Mouse (Mus musculus) MEL (cell line): ENCODE measurements around the gene Plcb3. TPM values are rescaled to one million over a fixed set of nuclear protein-coding genes. Genes with fewer than 3 reads are reported as not detected.

Experiments
- DNase-seq: peaks from one replicate; pipeline ENCODE4 v3.0.0; 2011; ENCODE audit warnings: low read depth, low spot score
- H3K27ac ChIP-seq: 2 replicates; pipeline ENCODE4 v1.5.1; 2012; ENCODE audit warnings: low read depth, mild to moderate bottlenecking, control low read depth, low read length, moderate library complexity; ENCODE audit not compliant: control insufficient read depth
- H3K27me3 ChIP-seq, 2 experiments: fragments of 150-350 bp in 1 of 2; sonication (generic) in 1 of 2; 2 replicates each; pipeline ENCODE4 v1.6.1; 2012; ENCODE audit warnings: low read length in 2 of 2, mild to moderate bottlenecking in 2 of 2, improper control_type of control experiment in 1 of 2, moderate library complexity in 1 of 2; ENCODE audit not compliant: insufficient read depth in 2 of 2, control insufficient read depth in 1 of 2
- H3K36me3 ChIP-seq, 2 experiments: 2 replicates each; pipeline ENCODE4 v1.6.1; 2012 to 2014; ENCODE audit warnings: low read length in 2 of 2, improper control_type of control experiment in 1 of 2, inconsistent platforms in 1 of 2, mild to moderate bottlenecking in 1 of 2; ENCODE audit not compliant: insufficient read depth in 2 of 2, control insufficient read depth in 1 of 2
- H3K4me1 ChIP-seq, 2 experiments: fragments of 150-350 bp in 1 of 2; sonication (generic) in 1 of 2; 2 replicates each; pipeline ENCODE4 v1.6.1; 2012; ENCODE audit warnings: low read length in 2 of 2, improper control_type of control experiment in 1 of 2, mild to moderate bottlenecking in 1 of 2; ENCODE audit not compliant: insufficient read depth in 2 of 2, control insufficient read depth in 1 of 2
- H3K4me3 ChIP-seq, 2 experiments: fragments of 150-350 bp in 1 of 2; sonication (generic) in 1 of 2; 2 replicates each; pipeline ENCODE4 v1.5.1; 2012; ENCODE audit warnings: low read depth in 2 of 2, low read length in 2 of 2, mild to moderate bottlenecking in 2 of 2, moderate library complexity in 2 of 2, control low read depth in 1 of 2, improper control_type of control experiment in 1 of 2; ENCODE audit not compliant: control insufficient read depth in 1 of 2, insufficient read depth in 1 of 2
- H3K79me2 ChIP-seq: 2 replicates; pipeline ENCODE4 v1.6.1; 2012; ENCODE audit warnings: mild to moderate bottlenecking, low read length, moderate library complexity; ENCODE audit not compliant: control insufficient read depth, poor library complexity, insufficient read depth
- H3K9ac ChIP-seq: 2 replicates; pipeline ENCODE4 v1.6.1; 2012; ENCODE audit warnings: low read depth, mild to moderate bottlenecking, control low read depth, low read length, moderate library complexity; ENCODE audit not compliant: control insufficient read depth, poor library complexity, severe bottlenecking
- H3K9me3 ChIP-seq: fragments of 150-350 bp; sonication (generic); replicated peaks from 2 replicates; pipeline ENCODE4 v1.6.1; 2012; ENCODE audit warnings: mild to moderate bottlenecking, low read length, improper control_type of control experiment, moderate library complexity; ENCODE audit not compliant: insufficient read depth
- CHD1 ChIP-seq: IDR thresholded peaks from 2 replicates; pipeline ENCODE4 v1.6.1; 2012; ENCODE audit warnings: low read depth, mild to moderate bottlenecking, inconsistent platforms, low read length, improper control_type of control experiment
- CTCF ChIP-seq, 3 experiments: IDR thresholded peaks in 2 of 3; conservative IDR thresholded peaks in 1 of 3; 2 replicates each; pipeline ENCODE4 v1.5.1; 2011 to 2012; ENCODE audit warnings: low read length in 3 of 3, low read depth in 2 of 3, mild to moderate bottlenecking in 2 of 3, improper control_type of control experiment in 1 of 3, inconsistent platforms in 1 of 3, mixed read lengths in 1 of 3, moderate library complexity in 1 of 3; ENCODE audit not compliant: control insufficient read depth in 1 of 3, insufficient read depth in 1 of 3, poor library complexity in 1 of 3, severe bottlenecking in 1 of 3
- ELF1 ChIP-seq: IDR thresholded peaks from 2 replicates; pipeline ENCODE4 v1.6.1; 2014; ENCODE audit warnings: low read depth, mild to moderate bottlenecking, inconsistent platforms, low read length, improper control_type of control experiment, moderate library complexity
- EP300 ChIP-seq, 2 experiments: IDR thresholded peaks; 2 replicates each; pipeline ENCODE4 v1.6.1; 2011; ENCODE audit warnings: improper control_type of control experiment in 2 of 2, low read length in 2 of 2, low read depth in 1 of 2, mild to moderate bottlenecking in 1 of 2
- HCFC1 ChIP-seq: IDR thresholded peaks from 2 replicates; pipeline ENCODE4 v1.6.1; 2012; ENCODE audit warnings: low read depth, mild to moderate bottlenecking, inconsistent platforms, low read length, improper control_type of control experiment, moderate library complexity
- JUND ChIP-seq: IDR thresholded peaks from 2 replicates; pipeline ENCODE4 v1.6.1; 2011; ENCODE audit warnings: low read depth, mild to moderate bottlenecking, improper control_type of control experiment, low read length
- MAZ ChIP-seq: IDR thresholded peaks from 2 replicates; pipeline ENCODE4 v1.6.1; 2012; ENCODE audit warnings: low read depth, mild to moderate bottlenecking, inconsistent platforms, low read length, improper control_type of control experiment
- RAD21 ChIP-seq: IDR thresholded peaks from 2 replicates; pipeline ENCODE4 v1.6.1; 2011; ENCODE audit warnings: mild to moderate bottlenecking, low read depth, low read length, improper control_type of control experiment
- RCOR1 ChIP-seq: IDR thresholded peaks from 2 replicates; pipeline ENCODE4 v1.6.1; 2012; ENCODE audit warnings: low read depth, mild to moderate bottlenecking, inconsistent platforms, low read length, improper control_type of control experiment
- SIN3A ChIP-seq: IDR thresholded peaks from 2 replicates; pipeline ENCODE4 v1.6.1; 2012; ENCODE audit warnings: low read length, improper control_type of control experiment, inconsistent platforms
- TAL1 ChIP-seq: IDR thresholded peaks from 2 replicates; pipeline ENCODE4 v1.6.1; 2012; ENCODE audit warnings: mild to moderate bottlenecking, inconsistent platforms, low read length, moderate library complexity, mixed read lengths
- ZKSCAN1 ChIP-seq: IDR thresholded peaks from 2 replicates; pipeline ENCODE4 v1.6.1; 2012; ENCODE audit warnings: low read depth, mild to moderate bottlenecking, inconsistent platforms, low read length, improper control_type of control experiment, moderate library complexity
- ZMIZ1 ChIP-seq: IDR thresholded peaks from 2 replicates; pipeline ENCODE4 v1.6.1; 2012; ENCODE audit warnings: low read depth, mild to moderate bottlenecking, inconsistent platforms, low read length, improper control_type of control experiment, moderate library complexity
- polyA plus RNA-seq, 2 experiments: library from polyadenylated mRNA; stranded (reverse) in 1 of 2; unstranded in 1 of 2; fragments of >175 nt in 1 of 2; fragments of >200 nt in 1 of 2; gene quantifications; 2 replicates each; pipeline versions ENCODE4 v1.2.1 to v1.2.4; 2012; ENCODE audit warnings: low replicate concordance in 2 of 2, low read depth in 1 of 2; ENCODE audit not compliant: insufficient read length in 2 of 2, insufficient read depth in 1 of 2, missing spikeins in 1 of 2
- total RNA-seq: library from RNA; depleted of rRNA; stranded (reverse); fragments of 300-350 nt; gene quantifications from 2 replicates; pipeline ENCODE4 v1.2.3, GENCODE M21; 2012

Plcb3 gene
- total and polyA plus RNA-seq, 3 experiments, result 12.6 to 30.8 TPM; not detected in 1

DNA sequence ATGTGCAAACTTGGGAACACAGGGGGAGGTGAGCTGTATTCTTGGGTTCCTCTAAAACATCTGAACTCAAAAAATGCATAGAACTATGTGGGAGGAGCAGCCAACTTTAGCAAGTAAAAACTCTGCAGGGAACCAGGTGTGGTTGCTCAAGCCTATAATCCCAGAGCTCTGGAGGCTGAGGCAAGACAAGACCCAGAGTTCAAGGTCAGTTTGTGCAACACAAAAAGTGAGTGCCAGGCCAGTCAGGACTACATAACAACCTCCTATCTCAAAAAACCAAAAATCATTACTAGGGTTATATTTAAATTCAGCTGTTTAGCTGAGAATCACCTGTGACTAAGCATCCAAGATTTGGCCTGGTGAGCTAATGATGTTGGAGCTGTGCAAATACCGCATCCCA is 44.3 kb downstream of the Plcb3 start:
- Histone ChIP-seq H3K79me2 (no peaks in the 10 kb centered on the region), H3K27me3 (no peaks in the 10 kb centered on the region), H3K9me3 (no peaks in the 10 kb centered on the region), H3K36me3 (no peaks in the 10 kb centered on the region), H3K4me1 (no peaks in the 10 kb centered on the region), H3K4me3 (no peak overlapping the region), H3K27ac (no peak overlapping the region), H3K9ac (no peak overlapping the region)
- DNase-seq, result no peak
- no peak for TF ChIP-seq CTCF (IDR thresholded peaks at IDR 0.05 in 2 of 3, conservative IDR thresholded peaks at IDR 0.05 in 1 of 3; ENCODE audit: control insufficient read depth in 1 of 3, insufficient read depth in 1 of 3, low read depth in 2 of 3, low read length in 3 of 3, poor library complexity in 1 of 3, severe bottlenecking in 1 of 3)
- TF ChIP-seq EP300 (IDR thresholded peaks at IDR 0.05; ENCODE audit: low read depth in 1 of 2, low read length in 2 of 2), result no peak
- no peak for TF ChIP-seq RAD21
- TF ChIP-seq JUND, result no peak
- no peak for TF ChIP-seq ELF1

DNA sequence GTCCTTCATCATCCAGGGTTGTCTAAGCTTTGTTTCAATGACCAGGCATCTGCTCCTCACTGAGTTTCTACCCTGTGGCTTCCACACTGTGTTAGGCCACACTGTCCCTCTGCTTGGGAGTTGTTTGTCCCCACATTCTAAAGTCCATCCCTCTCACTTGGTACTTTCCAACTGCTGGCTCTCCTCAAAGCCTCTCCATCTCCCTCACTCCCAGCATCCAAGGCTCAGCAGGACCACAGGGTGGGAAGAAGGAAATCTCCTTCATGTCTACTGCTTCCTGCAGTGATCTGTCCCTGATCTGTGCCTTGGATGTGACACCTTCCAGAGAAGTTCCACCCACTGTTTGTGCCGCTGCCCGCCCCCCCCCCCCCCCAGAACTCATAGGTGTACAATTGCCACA is 45.3 kb downstream of the Plcb3 start:
- Histone ChIP-seq H3K79me2 (no peaks in the 10 kb centered on the region), H3K4me1 (no peaks in the 10 kb centered on the region), H3K9me3 (no peaks in the 10 kb centered on the region), H3K27ac (no peak overlapping the region), H3K27me3 (no peaks in the 10 kb centered on the region), H3K36me3 (no peaks in the 10 kb centered on the region), H3K9ac (no peak overlapping the region), H3K4me3 (no peak overlapping the region)
- no peak for DNase-seq
- TF ChIP-seq MAZ, result no peak
- no peak for TF ChIP-seq ELF1
- TF ChIP-seq HCFC1, result no peak
- no peak for TF ChIP-seq CHD1
- TF ChIP-seq ZMIZ1, result no peak
- TF ChIP-seq TAL1, result no peak
- TF ChIP-seq ZKSCAN1, result no peak
- TF ChIP-seq SIN3A, result no peak

DNA sequence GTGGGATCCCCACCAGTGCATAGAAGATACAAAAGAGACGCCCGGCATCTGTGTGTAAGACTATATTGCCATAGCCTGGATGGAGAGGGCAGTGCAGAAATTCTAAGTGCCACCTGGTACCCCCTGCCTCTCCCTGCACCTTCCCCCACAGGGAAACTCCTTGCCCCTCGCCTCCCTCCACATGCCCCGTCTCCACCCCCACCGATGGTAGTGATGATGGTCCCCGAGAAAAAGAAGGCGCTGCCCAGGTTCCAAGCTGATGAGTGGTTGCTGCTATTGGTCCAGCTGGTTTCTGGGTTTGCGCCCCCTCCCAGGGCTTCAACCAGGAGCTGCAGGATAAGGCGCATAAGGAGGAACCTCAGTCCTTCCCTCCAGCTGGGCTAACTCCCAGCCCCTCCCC is 48.2 kb downstream of the Plcb3 start:
- Histone ChIP-seq H3K9me3 (no peaks in the 10 kb centered on the region), H3K27me3 (no peaks in the 10 kb centered on the region)

More for the DNA sequence above, 48.2 kb downstream of the Plcb3 start:
- Histone ChIP-seq H3K4me3 (no peak overlapping the region), H3K36me3 (no peaks in the 10 kb centered on the region), H3K27ac (no peak overlapping the region), H3K9ac (no peak overlapping the region), H3K79me2 (no peaks in the 10 kb centered on the region), H3K4me1 (0 out of 4 replicates have a peak, but pooled peaks cover 0 to 3% of the 10 kb centered on the region in 2 experiments)
- no peak for DNase-seq
- TF ChIP-seq RCOR1, result no peak
